10 mouse cellular contexts compared by ENCODE assay signal in genomic region chr8:127227407-127227806, GRCm38 (mm10).
A peak's percentile ranks its signal among the peaks of the same experiment; 100 is the strongest.
DNase-seq lines count a peak whose midpoint lies in the region; ATAC-seq and TF ChIP-seq lines count a peak whose summit lies in the region.
"Had no signal": no experiment of that assay in that cellular context is flagged by ENCODE, and none has a peak within 500 bp of the region (broad histone marks: within the 10 kb centered on the region; RNA-seq: fewer than 3 reads in every experiment).

No protein-coding gene starts in this region.

- intact Hi-C loops in heart, adult 2 months (cut with DNase I) = no loop called here
- intact Hi-C loops in heart, postnatal 25 days (cut with DNase I) = no loop called here

- no peaks in the 10 kb centered on the region for H3K9me3 ChIP-seq in heart, embryonic 10.5 days

- H3K27ac ChIP-seq in heart, adult 2 months = no peak overlapping the region
- no peak overlapping the region for H3K27ac ChIP-seq in heart, embryonic 10.5 days
- no peak overlapping the region for H3K27ac ChIP-seq in thymus, adult 2 months (ENCODE audit: control insufficient read depth, insufficient read depth, low read length)

- 0 out of 2 replicates have a peak overlapping the region, but pooled peaks have one; percentile 12 for H3K9ac ChIP-seq in heart, adult 2 months (ENCODE audit: low read depth, low read length)

- TF ChIP-seq EP300 in heart, adult 2 months (IDR thresholded peaks at IDR 0.05; ENCODE audit: insufficient read depth, low read depth, low read length) = peak; percentile 37; the same call in 1 of the 2 replicates

- H3K4me3 ChIP-seq in heart, adult 2 months = no peak overlapping the region
- H3K4me3 ChIP-seq in heart, embryonic 10.5 days = no peak overlapping the region
- no peak overlapping the region for H3K4me3 ChIP-seq in thymus, adult 2 months (ENCODE audit: control insufficient read depth, insufficient read depth, low read length)

- no peak for TF ChIP-seq POLR2A in heart, adult 2 months (IDR thresholded peaks at IDR 0.05; ENCODE audit: insufficient read depth, low read depth, low read length)
- TF ChIP-seq POLR2A in thymus, adult 2 months (IDR thresholded peaks at IDR 0.05; ENCODE audit: control insufficient read depth, extremely low read depth, insufficient read depth, low read length, poor library complexity) = no peak

- H3K4me1 ChIP-seq in heart, adult 2 months (ENCODE audit: control insufficient read depth, insufficient read depth, low read length) = peaks cover 5% of the 10 kb centered on the region
- peaks cover 13% of the 10 kb centered on the region for H3K4me1 ChIP-seq in heart, embryonic 10.5 days
- H3K4me1 ChIP-seq in thymus, adult 2 months (replicated peaks; ENCODE audit: control insufficient read depth, insufficient read depth, low read length) = no peaks in the 10 kb centered on the region

- H3K79me2 ChIP-seq in heart, adult 2 months (replicated peaks; ENCODE audit: control insufficient read depth, insufficient read depth, low read length) = peaks cover 2% of the 10 kb centered on the region; the same call in 1 of the 2 replicates

- no peaks in the 10 kb centered on the region for H3K27me3 ChIP-seq in heart, adult 2 months (ENCODE audit: control insufficient read depth, insufficient read depth, low read length)
- H3K27me3 ChIP-seq in heart, embryonic 10.5 days (ENCODE audit: insufficient read depth, poor library complexity, severe bottlenecking) = no peaks in the 10 kb centered on the region
- no peaks in the 10 kb centered on the region for H3K27me3 ChIP-seq in thymus, adult 2 months (ENCODE audit: control insufficient read depth, insufficient read depth, low read length)

- WGBS in heart, adult 2 months = 55% methylated on average over 4 of the region's 4 CpGs
- 83% methylated on average over 4 of the region's 4 CpGs for WGBS in heart, embryonic 10.5 days
- 75% methylated on average over 4 of the region's 4 CpGs for WGBS in thymus, adult 2 months

- no peak for ATAC-seq in activated CD4-positive, CD25-positive, alpha-beta regulatory T cell, adult 4 months
- ATAC-seq in erythroblast, adult 5-6 weeks (replicated peaks; ENCODE audit: low FRiP score, poor library complexity, severe bottlenecking) = no peak

- peak; percentile 29 to 60 for DNase-seq in heart, adult 2 months
- DNase-seq in heart, embryonic 10.5 days (ENCODE audit: low spot score) = no peak
- peak; percentile 24 for DNase-seq in urinary bladder, postnatal 25 days (ENCODE audit: low spot score)
- DNase-seq in urinary bladder, adult 2 months (ENCODE audit: low spot score) = no peak
- DNase-seq in heart, postnatal 25 days (ENCODE audit: low spot score) = peak; percentile 8
- no peak for DNase-seq in thymus, adult 2 months
- DNase-seq: cerebellum, postnatal 36 days had no signal

- H3K36me3 ChIP-seq in heart, adult 2 months (ENCODE audit: control insufficient read depth, insufficient read depth, low read length) = no peaks in the 10 kb centered on the region
- H3K36me3 ChIP-seq in heart, embryonic 10.5 days = no peaks in the 10 kb centered on the region
- H3K36me3 ChIP-seq in thymus, adult 2 months (ENCODE audit: control insufficient read depth, insufficient read depth, low read length) = no peaks in the 10 kb centered on the region
- H3K36me3 ChIP-seq: G1E had no signal

- no peak for TF ChIP-seq CTCF in heart, adult 2 months (IDR thresholded peaks at IDR 0.05)
- TF ChIP-seq CTCF in thymus, adult 2 months (IDR thresholded peaks at IDR 0.05; ENCODE audit: borderline replicate concordance, control insufficient read depth, extremely low read depth, insufficient read depth, low read length, poor library complexity) = no peak

Comparison
In these comparisons a context has a peak if more than half of its experiments do, and no peak if none do; other contexts are left out.
1. DNase-seq: peak in heart, adult 2 months (2 of 2), urinary bladder, postnatal 25 days (single experiment) and heart, postnatal 25 days (single experiment); none in heart, embryonic 10.5 days (single experiment), urinary bladder, adult 2 months (single experiment) and thymus, adult 2 months (single experiment).